Mouse (Mus musculus) liver, postnatal 0 days (tissue): Measurements from ENCODE around the gene Aatk.

Source experiments
- CTCF ChIP-seq: sonication (generic); IDR thresholded peaks from 2 replicates; pipeline ENCODE4 v1.5.1; 2016; ENCODE audit warnings: antibody characterized with exemption, low read depth
- EP300 ChIP-seq: IDR thresholded peaks from 2 replicates; pipeline ENCODE4 v1.6.1; 2016; ENCODE audit warnings: antibody characterized with exemption, low read depth, mild to moderate bottlenecking

- no peak for TF ChIP-seq CTCF
- TF ChIP-seq EP300 = no peak
Measured at GRCm38 (mm10) chr11:120039581-120039980, 7.4 kb downstream of the Aatk start.
